Mouse (Mus musculus) hindlimb bud, embryonic 11.5 days (tissue): Measurements from ENCODE around the gene Tigd2.

Experiments
- DNase-seq: peaks from one replicate; pipeline ENCODE4 v3.0.0-alpha.2; 2012; ENCODE audit warnings: low read depth, low spot score; ENCODE audit errors: extremely low spot score

Tigd2 gene

DNA sequence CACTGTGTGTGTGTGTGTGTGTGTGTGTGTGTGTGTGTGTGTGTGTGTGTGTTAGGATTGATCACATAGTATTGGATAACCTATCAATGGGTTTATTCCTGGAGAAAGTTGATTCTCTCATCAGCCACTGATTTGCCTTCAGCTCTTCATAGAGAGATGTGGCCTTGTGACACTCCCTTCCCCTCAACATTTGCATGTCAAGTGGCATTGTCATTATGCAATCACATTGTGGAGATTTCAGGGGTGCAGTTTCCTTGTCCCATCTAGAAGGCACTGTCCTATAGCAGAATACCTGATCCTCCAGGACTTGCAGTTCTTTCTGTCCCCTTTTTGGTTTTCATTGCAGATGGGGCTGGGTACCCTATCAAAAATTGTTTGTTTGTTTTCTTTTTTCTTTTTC lies 41.9 kb downstream of the Tigd2 start:
- DNase-seq: no peak

DNA sequence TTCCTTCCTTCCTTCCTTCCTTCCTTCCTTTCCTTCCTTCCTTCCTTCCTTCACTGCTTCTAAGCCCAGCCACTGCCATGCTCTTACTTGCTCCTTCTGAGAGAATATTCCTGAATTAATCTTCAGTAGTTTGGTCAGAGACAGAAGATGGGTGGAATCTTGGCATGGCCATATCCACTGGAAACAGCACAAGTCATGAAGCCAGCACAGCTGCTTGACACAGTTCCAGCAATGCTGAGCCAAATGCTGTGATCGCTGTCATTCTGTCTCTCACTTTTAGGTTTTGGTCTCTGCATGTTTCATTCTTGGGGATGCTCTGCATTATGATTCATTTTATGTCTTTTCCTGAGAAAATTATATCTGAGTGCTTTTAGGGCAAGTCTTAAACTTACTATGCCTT lies 47.2 kb downstream of the Tigd2 start:
- no peak for DNase-seq
